Mouse (Mus musculus) lung, embryonic 14.5 days (tissue): ENCODE results near the gene Gucy1a1. TPM values are rescaled to one million over a fixed set of nuclear protein-coding genes. Genes with fewer than 3 reads are reported as not detected.

Experiments used
- ATAC-seq: fragments of 200-750 bp; cut with Nextera tagmentation; 2 replicates; pipeline ENCODE4 v1.8.0; 2017; ENCODE audit warnings: mild to moderate bottlenecking, moderate TSS enrichment, moderate library complexity; ENCODE audit not compliant: insufficient read depth
- DNase-seq: peaks from one replicate; pipeline ENCODE4 v3.0.0-alpha.2; 2015
- H3K27ac ChIP-seq: fragments of 300-500 bp; sonication (generic); 2 replicates; pipeline ENCODE4 v1.5.1; 2014; ENCODE audit warnings: low read depth, mild to moderate bottlenecking, moderate library complexity
- H3K27me3 ChIP-seq: fragments of 300-500 bp; sonication (generic); 2 replicates; pipeline ENCODE4 v1.6.1; 2014; ENCODE audit warnings: low read length, control low read depth; ENCODE audit not compliant: insufficient read depth
- H3K36me3 ChIP-seq: fragments of 300-500 bp; sonication (generic); 2 replicates; pipeline ENCODE4 v1.6.1; 2014; ENCODE audit warnings: control low read depth; ENCODE audit not compliant: insufficient read depth
- H3K4me1 ChIP-seq: fragments of 300-500 bp; sonication (generic); 2 replicates; pipeline ENCODE4 v1.6.1; 2014; ENCODE audit warnings: antibody characterized with exemption, control low read depth; ENCODE audit not compliant: insufficient read depth
- H3K4me2 ChIP-seq: fragments of 300-500 bp; sonication (generic); 2 replicates; pipeline ENCODE4 v1.6.1; 2014; ENCODE audit warnings: mild to moderate bottlenecking
- H3K4me3 ChIP-seq: fragments of 300-500 bp; sonication (generic); 2 replicates; pipeline ENCODE4 v1.5.1; 2014; ENCODE audit warnings: low read depth, low read length
- H3K9ac ChIP-seq: fragments of 300-500 bp; sonication (generic); 2 replicates; pipeline ENCODE4 v1.6.1; 2014
- H3K9me3 ChIP-seq: fragments of 300-500 bp; sonication (generic); 2 replicates; pipeline ENCODE4 v1.6.1; 2016; ENCODE audit warnings: low read depth, low read length, control low read depth
- CTCF ChIP-seq: IDR thresholded peaks from 2 replicates; pipeline ENCODE4 v1.5.1; 2016; ENCODE audit warnings: antibody characterized with exemption, low read depth
- WGBS: fragments of 180-500 bp; shearing (Covaris S2); extraction: QIAGEN DNeasy Blood & Tissue Kit; methylation state at CpG from one replicate; pipeline ENCODE4 v1.1.7; 2014; 5-methylcytosine and 5-hydroxymethylcytosine counted together
- polyA plus RNA-seq: library from polyadenylated mRNA; unstranded; fragments of >200 nt; fragmentation: Nextera tagmentation; extraction: Ambion mirVana; gene quantifications from 2 replicates; pipeline ENCODE4 v1.2.1, GENCODE M21; 2014

The Gucy1a1 gene
- polyA plus RNA-seq, 1 experiment from 2014 or later, result 111 TPM

- H3K36me3 ChIP-seq, result peaks cover 42% of the 10 kb centered on the region
- WGBS, result 76% methylated on average over 2 of the region's 2 CpGs
- no peak for TF ChIP-seq CTCF
Measured at GRCm38 (mm10) chr3:82096801-82097200, 48.8 kb downstream of the Gucy1a1 start.

GRCm38 (mm10) chr3:82074201-82074851, 71.3 kb downstream of the Gucy1a1 start, which contains the start of gene Gucy1b1:
TSS of gene Gucy1b1 (minus strand) at chr3:82074689.
- Histone ChIP-seq H3K4me3 (peak within 1 kb of the TSS; percentile 63), H3K9ac (peak within 1 kb of the TSS; percentile 67), H3K9me3 (no peaks in the 10 kb centered on the region), H3K36me3 (0 out of 2 replicates have a peak, but pooled peaks cover 9% of the 10 kb centered on the region), H3K27me3 (no peaks in the 10 kb centered on the region), H3K4me2 (peak within 1 kb of the TSS; percentile 90), H3K4me1 (peaks cover 3% of the 10 kb centered on the region; the same call in 1 of the 2 replicates), H3K27ac (peak within 1 kb of the TSS; percentile 87)
- no peak for TF ChIP-seq CTCF
- peak; percentile 95 for DNase-seq
- 1% methylated on average over 25 of the region's 25 CpGs for WGBS
- ATAC-seq, result peak; percentile 99

More at GRCm38 (mm10) chr3:82096801-82097200, 48.8 kb downstream of the Gucy1a1 start:
- Histone ChIP-seq H3K4me2 (no peak overlapping the region), H3K27ac (no peak overlapping the region), H3K4me3 (no peak overlapping the region), H3K4me1 (no peaks in the 10 kb centered on the region), H3K9ac (no peak overlapping the region), H3K27me3 (no peaks in the 10 kb centered on the region), H3K9me3 (no peaks in the 10 kb centered on the region)
- ATAC-seq (no peak), DNase-seq (no peak)

DNA sequence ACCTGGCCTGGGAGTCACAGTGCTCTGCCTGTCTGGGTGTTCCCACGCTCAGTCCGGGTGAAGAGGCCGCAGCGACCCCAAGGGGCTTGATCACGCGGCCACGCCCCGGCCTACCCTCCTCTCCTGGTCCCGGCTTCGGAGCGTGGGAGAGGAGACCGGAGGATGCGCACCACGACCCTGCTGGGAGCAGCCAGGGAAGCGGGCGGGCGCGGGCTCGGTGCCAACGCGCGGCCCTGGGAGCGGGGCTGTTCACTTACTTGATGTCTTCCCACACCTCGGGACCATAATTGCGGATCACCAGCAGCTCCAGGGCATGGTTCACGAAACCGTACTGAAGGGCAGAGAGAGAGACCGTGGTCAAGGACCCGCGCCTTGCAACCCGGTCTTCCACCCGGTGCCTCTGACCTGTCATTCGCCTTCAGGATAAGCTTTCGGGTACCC, 71.8 kb downstream of the Gucy1a1 start:
- Histone ChIP-seq H3K4me3 (peak overlapping the region; percentile 63), H3K36me3 (0 out of 2 replicates have a peak, but pooled peaks cover 9% of the 10 kb centered on the region), H3K27ac (peak overlapping the region; percentile 87), H3K9ac (peak overlapping the region; percentile 67), H3K4me2 (peak overlapping the region; percentile 90), H3K4me1 (peaks cover 3% of the 10 kb centered on the region; the same call in 1 of the 2 replicates), H3K9me3 (no peaks in the 10 kb centered on the region), H3K27me3 (no peaks in the 10 kb centered on the region)
- under 1% methylated on average over 34 of the region's 34 CpGs for WGBS
- no peak for TF ChIP-seq CTCF
- DNase-seq (peak; percentile 83), ATAC-seq (peak; percentile 61)

DNA sequence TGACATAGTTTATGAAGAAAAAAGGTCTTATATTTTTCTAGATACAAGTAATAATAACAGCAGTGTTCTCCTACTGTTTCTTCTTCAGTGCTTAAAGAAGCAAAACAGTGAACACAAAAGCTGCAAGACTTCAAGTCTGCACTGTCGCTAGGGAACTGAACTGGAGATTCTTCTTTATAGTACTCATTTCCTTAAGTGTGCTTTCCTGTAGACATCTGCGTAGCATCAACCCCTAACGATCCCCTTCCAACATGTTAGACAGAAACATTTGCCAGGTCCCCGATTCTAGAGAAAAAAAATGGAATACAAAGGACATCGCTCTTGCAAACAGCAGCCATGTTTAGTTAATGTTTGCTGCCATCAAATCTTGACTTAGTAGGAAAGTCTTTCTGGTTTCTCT, 77.8 kb downstream of the Gucy1a1 start:
- Histone ChIP-seq H3K4me3 (no peak overlapping the region), H3K4me2 (no peak overlapping the region), H3K27me3 (no peaks in the 10 kb centered on the region), H3K4me1 (peaks cover 18% of the 10 kb centered on the region), H3K9me3 (no peaks in the 10 kb centered on the region), H3K9ac (no peak overlapping the region), H3K36me3 (0 out of 2 replicates have a peak, but pooled peaks cover 9% of the 10 kb centered on the region), H3K27ac (no peak overlapping the region)
- no peak for TF ChIP-seq CTCF
- WGBS, result 64% methylated on average over 5 of the region's 5 CpGs
- DNase-seq (no peak), ATAC-seq (no peak)

DNA sequence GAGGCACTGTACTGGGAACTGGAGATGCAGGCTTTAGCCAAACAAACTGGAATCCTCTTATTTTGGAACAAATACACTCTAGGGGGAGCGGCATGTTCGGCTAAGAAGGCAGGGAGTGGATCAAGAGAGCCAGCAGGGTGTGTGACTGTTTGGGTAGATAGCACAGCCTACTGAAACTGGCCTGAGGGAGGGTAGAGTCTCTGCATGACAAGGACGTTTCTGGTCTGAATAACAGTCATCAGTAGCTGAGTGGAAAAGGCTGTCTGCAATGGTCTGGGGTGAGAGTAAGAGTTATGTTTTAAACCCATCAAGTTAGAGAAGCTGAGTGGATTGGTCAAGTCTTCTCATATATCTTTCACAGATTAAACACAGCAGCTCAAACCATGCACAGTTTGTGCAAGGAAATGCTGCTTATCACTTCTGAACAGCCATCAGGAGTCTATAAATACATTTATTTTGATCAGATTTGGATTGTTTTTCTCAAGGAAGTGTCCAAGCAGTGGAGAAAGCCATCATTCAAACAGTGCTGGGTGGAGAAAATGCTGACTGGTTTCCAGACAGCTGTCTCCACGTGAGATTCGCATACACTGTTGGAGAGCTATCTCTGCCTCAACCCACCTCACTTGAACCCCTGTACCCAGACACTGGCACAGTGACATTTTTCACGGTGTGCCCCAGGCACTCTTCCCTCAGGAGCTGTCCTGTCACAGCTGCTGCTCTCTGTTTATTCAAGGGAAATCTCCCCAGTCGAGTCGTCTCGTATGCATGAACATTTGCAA, 84.0 kb downstream of the Gucy1a1 start:
- DNase-seq (peak; percentile 47), ATAC-seq (no peak)
- H3K4me2 ChIP-seq, result no peak overlapping the region
- no peak overlapping the region for H3K4me3 ChIP-seq
- H3K9ac ChIP-seq, result no peak overlapping the region
- no peak for TF ChIP-seq CTCF
- H3K9me3 ChIP-seq, result no peaks in the 10 kb centered on the region
- H3K36me3 ChIP-seq, result peaks cover 10% of the 10 kb centered on the region; the same call in 1 of the 2 replicates
- 17% methylated on average over 9 of the region's 9 CpGs for WGBS
- peak overlapping the region; percentile 40 for H3K27ac ChIP-seq
- H3K4me1 ChIP-seq, result peaks cover 33% of the 10 kb centered on the region
- no peaks in the 10 kb centered on the region for H3K27me3 ChIP-seq

DNA sequence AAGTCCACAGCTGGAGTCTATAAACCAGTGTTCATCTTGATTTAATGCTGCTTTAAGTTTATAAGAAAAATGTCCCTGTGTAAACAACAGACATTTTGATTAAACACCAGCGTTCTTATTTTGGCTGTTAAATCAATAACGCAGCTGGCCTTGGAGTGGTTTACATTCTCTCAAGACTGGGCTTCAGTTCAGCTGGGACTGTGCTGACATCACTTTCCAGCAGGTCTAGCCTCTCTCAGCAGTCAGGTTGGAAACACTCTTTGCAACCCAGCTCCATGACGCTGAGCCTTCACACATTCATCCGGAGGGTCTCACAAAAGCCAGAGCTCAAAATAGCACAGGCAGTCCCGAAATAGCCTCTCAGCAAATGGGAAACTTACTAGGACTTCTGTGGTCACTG, 88.4 kb downstream of the Gucy1a1 start:
- Histone ChIP-seq H3K4me2 (0 out of 2 replicates have a peak overlapping the region, but pooled peaks have one; percentile 5), H3K27ac (peak overlapping the region; percentile 80), H3K9ac (no peak overlapping the region), H3K9me3 (no peaks in the 10 kb centered on the region), H3K27me3 (no peaks in the 10 kb centered on the region), H3K36me3 (peaks cover 14% of the 10 kb centered on the region; the same call in 1 of the 2 replicates), H3K4me3 (no peak overlapping the region), H3K4me1 (peaks cover 36% of the 10 kb centered on the region)
- peak; percentile 97 for DNase-seq
- no peak for TF ChIP-seq CTCF
- ATAC-seq, result peak; percentile 99
- WGBS, result 8% methylated on average over 5 of the region's 5 CpGs
